Mouse (Mus musculus) lung, embryonic 14.5 days (tissue): ENCODE measurements at regions not wholly inside any gene's neighbourhood (a gene's known extent, or its start where the extent isn't known, plus 50 kb on each side); places are given as distances from the start of the nearest gene placed in this dataset.

Experiments used
- ATAC-seq: fragments of 200-750 bp; cut with Nextera tagmentation; 2 replicates; pipeline ENCODE4 v1.8.0; 2017; ENCODE audit warnings: mild to moderate bottlenecking, moderate TSS enrichment, moderate library complexity; ENCODE audit not compliant: insufficient read depth
- DNase-seq: peaks from one replicate; pipeline ENCODE4 v3.0.0-alpha.2; 2015
- H3K27ac ChIP-seq: fragments of 300-500 bp; sonication (generic); 2 replicates; pipeline ENCODE4 v1.5.1; 2014; ENCODE audit warnings: low read depth, mild to moderate bottlenecking, moderate library complexity
- H3K27me3 ChIP-seq: fragments of 300-500 bp; sonication (generic); 2 replicates; pipeline ENCODE4 v1.6.1; 2014; ENCODE audit warnings: low read length, control low read depth; ENCODE audit not compliant: insufficient read depth
- H3K36me3 ChIP-seq: fragments of 300-500 bp; sonication (generic); 2 replicates; pipeline ENCODE4 v1.6.1; 2014; ENCODE audit warnings: control low read depth; ENCODE audit not compliant: insufficient read depth
- H3K4me1 ChIP-seq: fragments of 300-500 bp; sonication (generic); 2 replicates; pipeline ENCODE4 v1.6.1; 2014; ENCODE audit warnings: antibody characterized with exemption, control low read depth; ENCODE audit not compliant: insufficient read depth
- H3K4me2 ChIP-seq: fragments of 300-500 bp; sonication (generic); 2 replicates; pipeline ENCODE4 v1.6.1; 2014; ENCODE audit warnings: mild to moderate bottlenecking
- H3K4me3 ChIP-seq: fragments of 300-500 bp; sonication (generic); 2 replicates; pipeline ENCODE4 v1.5.1; 2014; ENCODE audit warnings: low read depth, low read length
- H3K9ac ChIP-seq: fragments of 300-500 bp; sonication (generic); 2 replicates; pipeline ENCODE4 v1.6.1; 2014
- H3K9me3 ChIP-seq: fragments of 300-500 bp; sonication (generic); 2 replicates; pipeline ENCODE4 v1.6.1; 2016; ENCODE audit warnings: low read depth, low read length, control low read depth
- CTCF ChIP-seq: IDR thresholded peaks from 2 replicates; pipeline ENCODE4 v1.5.1; 2016; ENCODE audit warnings: antibody characterized with exemption, low read depth
- WGBS: fragments of 180-500 bp; shearing (Covaris S2); extraction: QIAGEN DNeasy Blood & Tissue Kit; methylation state at CpG from one replicate; pipeline ENCODE4 v1.1.7; 2014; 5-methylcytosine and 5-hydroxymethylcytosine counted together

GRCm38 (mm10) chr17:4396119-4396518, 598.0 kb upstream of the Arid1b start:
- TF ChIP-seq CTCF, result no peak
- no peak for ATAC-seq
- WGBS, result 85% methylated on average over 5 of the region's 5 CpGs
- no peak overlapping the region for H3K27ac ChIP-seq
- H3K9me3 ChIP-seq, result no peaks in the 10 kb centered on the region
- H3K4me3 ChIP-seq, result no peak overlapping the region
- H3K36me3 ChIP-seq, result no peaks in the 10 kb centered on the region
- H3K9ac ChIP-seq, result no peak overlapping the region
- H3K27me3 ChIP-seq, result no peaks in the 10 kb centered on the region
- no peak for DNase-seq
- H3K4me2 ChIP-seq, result no peak overlapping the region
- no peaks in the 10 kb centered on the region for H3K4me1 ChIP-seq

GRCm38 (mm10) chr17:4417686-4418085, 576.4 kb upstream of the Arid1b start:
- Histone ChIP-seq H3K9ac (no peak overlapping the region), H3K4me2 (no peak overlapping the region), H3K36me3 (no peaks in the 10 kb centered on the region), H3K27me3 (no peaks in the 10 kb centered on the region), H3K9me3 (no peaks in the 10 kb centered on the region), H3K27ac (no peak overlapping the region), H3K4me1 (no peaks in the 10 kb centered on the region), H3K4me3 (no peak overlapping the region)
- ATAC-seq, result no peak
- WGBS, result 65% methylated on average over 5 of the region's 5 CpGs
- TF ChIP-seq CTCF, result no peak
- DNase-seq, result peak; percentile 52

GRCm38 (mm10) chr17:4424451-4425168, 569.5 kb upstream of the Arid1b start:
- no peaks in the 10 kb centered on the region for H3K27me3 ChIP-seq

GRCm38 (mm10) chr17:4425342-4425741, 568.8 kb upstream of the Arid1b start:
- H3K4me2 ChIP-seq, result no peak overlapping the region
- no peaks in the 10 kb centered on the region for H3K4me1 ChIP-seq
- DNase-seq (peak; percentile 50), ATAC-seq (peak; percentile 62; the same call in 1 of the 2 replicates)
- no peaks in the 10 kb centered on the region for H3K27me3 ChIP-seq
- no peak overlapping the region for H3K4me3 ChIP-seq
- WGBS, result 42% methylated on average over 2 of the region's 2 CpGs
- no peaks in the 10 kb centered on the region for H3K9me3 ChIP-seq
- no peak for TF ChIP-seq CTCF
- H3K9ac ChIP-seq, result no peak overlapping the region
- no peak overlapping the region for H3K27ac ChIP-seq
- H3K36me3 ChIP-seq, result no peaks in the 10 kb centered on the region

More at GRCm38 (mm10) chr17:4424451-4425168, 569.5 kb upstream of the Arid1b start:
- ATAC-seq (no peak), DNase-seq (peak; percentile 22)
- no peaks in the 10 kb centered on the region for H3K4me1 ChIP-seq
- 44% methylated on average over 6 of the region's 6 CpGs for WGBS
- no peak overlapping the region for H3K4me2 ChIP-seq
- H3K36me3 ChIP-seq, result no peaks in the 10 kb centered on the region
- no peak for TF ChIP-seq CTCF
- H3K27ac ChIP-seq, result no peak overlapping the region
- H3K9ac ChIP-seq, result no peak overlapping the region
- no peak overlapping the region for H3K4me3 ChIP-seq
- H3K9me3 ChIP-seq, result no peaks in the 10 kb centered on the region

GRCm38 (mm10) chr17:4429036-4429435, 565.1 kb upstream of the Arid1b start:
- TF ChIP-seq CTCF, result no peak

GRCm38 (mm10) chr17:4445606-4446005, 548.5 kb upstream of the Arid1b start:
- Histone ChIP-seq H3K9me3 (no peaks in the 10 kb centered on the region), H3K36me3 (no peaks in the 10 kb centered on the region), H3K9ac (no peak overlapping the region), H3K4me3 (no peak overlapping the region), H3K4me1 (no peaks in the 10 kb centered on the region), H3K27ac (no peak overlapping the region), H3K4me2 (no peak overlapping the region), H3K27me3 (no peaks in the 10 kb centered on the region)
- no peak for DNase-seq
- ATAC-seq, result no peak
- TF ChIP-seq CTCF, result no peak
- WGBS, result 94% methylated on average over 1 of the region's 1 CpGs

More at GRCm38 (mm10) chr17:4429036-4429435, 565.1 kb upstream of the Arid1b start:
- ATAC-seq (no peak), DNase-seq (no peak)
- H3K9ac ChIP-seq, result no peak overlapping the region
- no peak overlapping the region for H3K27ac ChIP-seq
- H3K36me3 ChIP-seq, result no peaks in the 10 kb centered on the region
- no peaks in the 10 kb centered on the region for H3K27me3 ChIP-seq
- 55% methylated on average over 2 of the region's 2 CpGs for whole genome bisulfite sequencing
- no peak overlapping the region for H3K4me3 ChIP-seq
- H3K4me2 ChIP-seq, result no peak overlapping the region
- H3K4me1 ChIP-seq, result no peaks in the 10 kb centered on the region
- no peaks in the 10 kb centered on the region for H3K9me3 ChIP-seq

GRCm38 (mm10) chr17:4457491-4457890, 536.6 kb upstream of the Arid1b start:
- ATAC-seq (no peak), DNase-seq (no peak)
- Histone ChIP-seq H3K9me3 (no peaks in the 10 kb centered on the region), H3K36me3 (no peaks in the 10 kb centered on the region), H3K4me1 (no peaks in the 10 kb centered on the region), H3K9ac (no peak overlapping the region), H3K4me2 (no peak overlapping the region), H3K27me3 (no peaks in the 10 kb centered on the region), H3K4me3 (no peak overlapping the region), H3K27ac (no peak overlapping the region)
- TF ChIP-seq CTCF, result no peak
- 67% methylated on average over 1 of the region's 1 CpGs for WGBS
